8 mouse cellular contexts compared by ENCODE assay signal in genomic region chr7:112467687-112468111, GRCm38 (mm10). TPM values are rescaled to one million over a fixed set of nuclear protein-coding genes. Genes with fewer than 3 reads are reported as not detected.
A peak's percentile ranks its signal among the peaks of the same experiment; 100 is the strongest.
DNase-seq lines count a peak whose midpoint lies in the region; ATAC-seq and TF ChIP-seq lines count a peak whose summit lies in the region.

No protein-coding gene starts in this region.

- H3K27ac ChIP-seq in heart, adult 2 months: peak overlapping the region; percentile 61
- H3K27ac ChIP-seq in stomach, embryonic 15.5 days: peak overlapping the region; percentile 98

- peak; percentile 92 for ATAC-seq in stomach, embryonic 15.5 days (ENCODE audit: insufficient read depth, low FRiP score, low read depth)

- no peaks in the 10 kb centered on the region; the same call in none of the 2 replicates for H3K79me2 ChIP-seq in heart, adult 2 months (replicated peaks; ENCODE audit: control insufficient read depth, insufficient read depth, low read length)

- TF ChIP-seq CTCF in heart, adult 2 months (IDR thresholded peaks at IDR 0.05): no peak

- no peak for TF ChIP-seq EP300 in heart, adult 2 months (IDR thresholded peaks at IDR 0.05; ENCODE audit: insufficient read depth, low read depth, low read length)

- TF ChIP-seq POLR2A in heart, adult 2 months (IDR thresholded peaks at IDR 0.05; ENCODE audit: insufficient read depth, low read depth, low read length): no peak

- no peak overlapping the region for H3K9ac ChIP-seq in heart, adult 2 months (ENCODE audit: low read depth, low read length)
- no peak overlapping the region for H3K9ac ChIP-seq in stomach, embryonic 15.5 days

- 21% methylated on average over 11 of the region's 11 CpGs for WGBS in heart, adult 2 months
- 9% methylated on average over 11 of the region's 11 CpGs for WGBS in stomach, embryonic 15.5 days

- DNase-seq in adrenal gland, postnatal 25 days: peak; percentile 25
- DNase-seq in embryo, embryonic 11.5 days (ENCODE audit: low read depth, low spot score): peak; percentile 58
- peak; percentile 74 to 75 for DNase-seq in heart, adult 2 months
- peak; percentile 46 for DNase-seq in kidney, adult 18-20 months
- DNase-seq in lung, postnatal 36 days: peak; percentile 55
- no peak for DNase-seq in thymus, postnatal 0 days (ENCODE audit: low spot score)
- DNase-seq in spleen, postnatal 36 days (ENCODE audit: low spot score in 2 of 2): no peak

- H3K27me3 ChIP-seq in heart, adult 2 months (ENCODE audit: control insufficient read depth, insufficient read depth, low read length): no peaks in the 10 kb centered on the region
- H3K27me3 ChIP-seq in stomach, embryonic 15.5 days (replicated peaks): no peaks in the 10 kb centered on the region

- no peak overlapping the region for H3K4me3 ChIP-seq in heart, adult 2 months
- no peak overlapping the region for H3K4me3 ChIP-seq in stomach, embryonic 15.5 days (replicated peaks)

- no peaks in the 10 kb centered on the region; the same call in 1 of the 2 replicates for H3K36me3 ChIP-seq in heart, adult 2 months (ENCODE audit: control insufficient read depth, insufficient read depth, low read length)
- no peaks in the 10 kb centered on the region for H3K36me3 ChIP-seq in stomach, embryonic 15.5 days

- H3K4me1 ChIP-seq in heart, adult 2 months (ENCODE audit: control insufficient read depth, insufficient read depth, low read length): peaks cover 20% of the 10 kb centered on the region
- peaks cover 38% of the 10 kb centered on the region for H3K4me1 ChIP-seq in stomach, embryonic 15.5 days

- intact Hi-C loops in heart, adult 2 months (cut with DNase I): loop anchor here (2.0 to 5.0 kb wide), 3 partner anchors 40 to 210 kb away; partner anchors contain the start of genes Parva and Tead1

- H3K9me3 ChIP-seq in stomach, embryonic 15.5 days: no peaks in the 10 kb centered on the region

- 0 out of 2 replicates have a peak overlapping the region, but pooled peaks have one; percentile 17 for H3K4me2 ChIP-seq in stomach, embryonic 15.5 days

RNA-seq across cellular contexts. Expression of gene Parva, which starts 40.4 kb away (rescaled TPM):
- total RNA-seq in adrenal gland, postnatal 25 days (2021): 89.8 and 98.3 TPM in 2 replicates
- total RNA-seq in heart, adult 2 months (2021): 10 to 100 TPM; 44.3 to 45.5 TPM
- 30.7 and 43.5 TPM in 2 replicates for polyA plus RNA-seq in heart, adult 2 months (2012; rRNA removed)
- polyA plus RNA-seq in stomach, embryonic 15.5 days (2015; fragmentation: Nextera tagmentation; extraction: Ambion mirVana): 101 and 108 TPM in 2 replicates
- 11.0 and 12.1 TPM in 2 replicates for polyA plus RNA-seq in thymus, postnatal 0 days (2015; fragmentation: Nextera tagmentation; extraction: Ambion mirVana)

Comparison
In these comparisons a context has a peak if more than half of its experiments do, and no peak if none do; other contexts are left out.
1. DNase-seq: peak in adrenal gland, postnatal 25 days (single experiment), embryo, embryonic 11.5 days (single experiment), heart, adult 2 months (2 of 2), kidney, adult 18-20 months (single experiment) and lung, postnatal 36 days (single experiment); none in thymus, postnatal 0 days (single experiment) and spleen, postnatal 36 days (0 of 2).